Mouse (Mus musculus) kidney, embryonic 15.5 days (tissue): ENCODE measurements at regions not wholly inside any gene's neighbourhood (a gene's known extent, or its start where the extent isn't known, plus 50 kb on each side); places are given as distances from the start of the nearest gene placed in this dataset.

Source experiments
- ATAC-seq: fragments of 200-750 bp; cut with Nextera tagmentation; replicated peaks from 2 replicates; pipeline ENCODE4 v1.8.0; 2017; ENCODE audit warnings: moderate TSS enrichment; ENCODE audit not compliant: low FRiP score
- H3K27ac ChIP-seq: fragments of 300-500 bp; sonication (generic); 2 replicates; pipeline ENCODE4 v1.5.1; 2015; ENCODE audit warnings: mild to moderate bottlenecking, inconsistent platforms
- H3K27me3 ChIP-seq: fragments of 300-500 bp; sonication (generic); 2 replicates; pipeline ENCODE4 v1.6.1; 2015; ENCODE audit warnings: inconsistent platforms
- H3K36me3 ChIP-seq: fragments of 300-500 bp; sonication (generic); 2 replicates; pipeline ENCODE4 v1.6.1; 2015; ENCODE audit warnings: inconsistent platforms
- H3K4me1 ChIP-seq: fragments of 300-500 bp; sonication (generic); 2 replicates; pipeline ENCODE4 v1.6.1; 2015; ENCODE audit warnings: inconsistent platforms
- H3K4me2 ChIP-seq: fragments of 300-500 bp; sonication (generic); 2 replicates; pipeline ENCODE4 v1.6.1; 2015; ENCODE audit warnings: moderate library complexity, mild to moderate bottlenecking, inconsistent platforms
- H3K4me3 ChIP-seq: fragments of 300-500 bp; sonication (generic); replicated peaks from 2 replicates; pipeline ENCODE4 v1.5.1; 2015; ENCODE audit warnings: mild to moderate bottlenecking, inconsistent platforms
- H3K9ac ChIP-seq: fragments of 300-500 bp; sonication (generic); 2 replicates; pipeline ENCODE4 v1.6.1; 2015; ENCODE audit warnings: mild to moderate bottlenecking, inconsistent platforms
- H3K9me3 ChIP-seq: fragments of 300-500 bp; sonication (generic); replicated peaks from 2 replicates; pipeline ENCODE4 v1.6.1; 2016; ENCODE audit warnings: inconsistent platforms
- WGBS: fragments of 180-500 bp; shearing (Covaris S2); methylation state at CpG from one replicate; pipeline ENCODE4 v1.1.7; 2015; ENCODE audit warnings: mixed read lengths; 5-methylcytosine and 5-hydroxymethylcytosine counted together

DNA sequence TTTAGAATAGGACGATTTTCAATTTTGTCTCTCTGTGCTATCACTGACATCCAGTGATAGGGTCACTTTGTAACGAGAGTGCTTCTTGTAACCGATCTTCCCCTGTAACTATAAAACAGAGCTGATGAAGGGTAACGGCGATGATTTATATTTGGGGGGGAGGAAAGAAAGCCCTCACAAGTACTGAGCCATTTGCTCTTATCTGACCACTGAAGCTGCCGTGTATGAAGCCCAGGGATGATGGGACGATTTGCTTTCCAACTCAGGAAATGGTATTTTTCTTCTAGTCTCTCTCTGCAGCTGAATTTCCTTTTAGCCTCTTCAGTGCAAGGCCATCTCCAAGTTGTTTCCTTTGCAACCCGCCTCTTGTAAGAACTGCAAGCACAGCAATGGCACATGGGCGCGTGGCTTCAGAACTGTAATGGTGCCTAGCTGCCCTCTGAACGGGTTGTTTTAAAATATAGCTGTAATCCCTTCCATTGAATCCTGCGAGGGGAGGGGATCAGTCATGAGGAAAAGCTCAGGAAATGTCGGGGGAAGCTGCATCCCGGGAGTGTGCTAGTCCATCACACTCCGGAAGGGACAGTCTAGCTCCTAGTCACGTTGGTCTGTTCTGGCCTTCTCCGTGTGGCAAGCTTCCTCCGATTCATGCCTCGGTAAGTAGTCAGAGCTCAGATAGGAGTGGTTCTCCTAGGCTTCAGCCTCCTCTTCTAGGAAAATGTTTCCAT lies 194.1 kb downstream of the Gm13691 start:
- Histone ChIP-seq H3K27ac (peak overlapping the region; percentile 85), H3K9me3 (no peaks in the 10 kb centered on the region), H3K4me2 (peak overlapping the region; percentile 46), H3K36me3 (no peaks in the 10 kb centered on the region), H3K4me1 (peaks cover 15% of the 10 kb centered on the region), H3K4me3 (peak overlapping the region; percentile 13; the same call in 1 of the 2 replicates), H3K9ac (no peak overlapping the region), H3K27me3 (no peaks in the 10 kb centered on the region)
- peak; percentile 88 for ATAC-seq
- WGBS = 23% methylated on average over 19 of the region's 19 CpGs

GRCm38 (mm10) chr2:84185016-84185330 lies 194.6 kb downstream of the Gm13691 start:
- H3K9ac ChIP-seq = no peak overlapping the region

GRCm38 (mm10) chr2:84186126-84186701 lies 195.9 kb downstream of the Gm13691 start:
- Histone ChIP-seq H3K4me1 (peaks cover 15% of the 10 kb centered on the region), H3K9me3 (no peaks in the 10 kb centered on the region), H3K36me3 (no peaks in the 10 kb centered on the region), H3K4me3 (no peak overlapping the region), H3K9ac (no peak overlapping the region), H3K27ac (no peak overlapping the region), H3K27me3 (no peaks in the 10 kb centered on the region), H3K4me2 (no peak overlapping the region)
- WGBS = 44% methylated on average over 9 of the region's 9 CpGs
- peak; percentile 80 for ATAC-seq

More at GRCm38 (mm10) chr2:84185016-84185330, 194.6 kb downstream of the Gm13691 start:
- H3K9me3 ChIP-seq = no peaks in the 10 kb centered on the region
- no peak; the same call in 1 of the 2 replicates for ATAC-seq
- WGBS = 71% methylated on average over 7 of the region's 7 CpGs
- no peaks in the 10 kb centered on the region for H3K36me3 ChIP-seq
- H3K27me3 ChIP-seq = no peaks in the 10 kb centered on the region
- peak overlapping the region; percentile 46 for H3K4me2 ChIP-seq
- H3K4me3 ChIP-seq = 0 out of 2 replicates have a peak overlapping the region, but pooled peaks have one; percentile 13
- peaks cover 15% of the 10 kb centered on the region for H3K4me1 ChIP-seq
- H3K27ac ChIP-seq = peak overlapping the region; percentile 85

GRCm38 (mm10) chr2:84187456-84187855 lies 197.1 kb downstream of the Gm13691 start:
- Histone ChIP-seq H3K9me3 (no peaks in the 10 kb centered on the region), H3K9ac (no peak overlapping the region), H3K4me1 (peaks cover 15% of the 10 kb centered on the region), H3K4me2 (no peak overlapping the region), H3K27me3 (no peaks in the 10 kb centered on the region), H3K27ac (no peak overlapping the region), H3K36me3 (no peaks in the 10 kb centered on the region), H3K4me3 (no peak overlapping the region)
- WGBS = 94% methylated on average over 4 of the region's 4 CpGs
- no peak for ATAC-seq

GRCm38 (mm10) chr2:84189302-84189701 lies 198.9 kb downstream of the Gm13691 start:
- ATAC-seq = no peak
- 84% methylated on average over 3 of the region's 3 CpGs for WGBS
- no peaks in the 10 kb centered on the region for H3K9me3 ChIP-seq
- H3K36me3 ChIP-seq = no peaks in the 10 kb centered on the region
- H3K9ac ChIP-seq = no peak overlapping the region
- H3K27ac ChIP-seq = no peak overlapping the region
- no peaks in the 10 kb centered on the region for H3K27me3 ChIP-seq
- peaks cover 7% of the 10 kb centered on the region for H3K4me1 ChIP-seq
- H3K4me2 ChIP-seq = no peak overlapping the region
- H3K4me3 ChIP-seq = no peak overlapping the region

DNA sequence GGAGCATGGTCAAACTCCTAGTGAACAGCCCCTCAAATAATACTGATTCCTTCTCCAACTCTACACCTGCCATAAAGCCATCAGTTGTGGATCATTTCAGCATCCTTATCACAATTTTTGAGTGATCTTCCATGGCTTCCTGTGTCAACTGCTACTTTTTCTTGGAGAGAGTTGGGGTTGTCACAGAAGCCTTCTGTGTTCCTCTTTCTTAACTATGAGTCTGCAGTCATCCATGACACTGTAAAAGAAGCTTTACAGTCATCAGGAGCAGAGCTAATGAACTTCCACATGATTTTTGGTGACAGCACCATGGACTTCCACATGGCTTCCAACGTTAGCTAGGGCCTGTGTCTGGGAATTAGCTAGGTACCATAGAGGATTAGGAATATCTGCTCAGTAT lies 208.1 kb downstream of the Calcrl start:
- WGBS = 69% methylated on average over 1 of the region's 1 CpGs

GRCm38 (mm10) chr2:84222049-84222448 lies 203.2 kb downstream of the Calcrl start:
- H3K36me3 ChIP-seq = no peaks in the 10 kb centered on the region
- no peak overlapping the region for H3K27ac ChIP-seq
- H3K9ac ChIP-seq = no peak overlapping the region
- no peaks in the 10 kb centered on the region for H3K9me3 ChIP-seq
- no peak overlapping the region for H3K4me2 ChIP-seq
- no peaks in the 10 kb centered on the region for H3K27me3 ChIP-seq
- no peaks in the 10 kb centered on the region for H3K4me1 ChIP-seq
- no peak for ATAC-seq
- no peak overlapping the region for H3K4me3 ChIP-seq
- WGBS = 92% methylated on average over 1 of the region's 1 CpGs

More for the DNA sequence above, 208.1 kb downstream of the Calcrl start:
- ATAC-seq = no peak
- Histone ChIP-seq H3K4me3 (no peak overlapping the region), H3K27ac (no peak overlapping the region), H3K27me3 (no peaks in the 10 kb centered on the region), H3K4me1 (no peaks in the 10 kb centered on the region), H3K9ac (no peak overlapping the region), H3K9me3 (no peaks in the 10 kb centered on the region), H3K36me3 (no peaks in the 10 kb centered on the region), H3K4me2 (no peak overlapping the region)

DNA sequence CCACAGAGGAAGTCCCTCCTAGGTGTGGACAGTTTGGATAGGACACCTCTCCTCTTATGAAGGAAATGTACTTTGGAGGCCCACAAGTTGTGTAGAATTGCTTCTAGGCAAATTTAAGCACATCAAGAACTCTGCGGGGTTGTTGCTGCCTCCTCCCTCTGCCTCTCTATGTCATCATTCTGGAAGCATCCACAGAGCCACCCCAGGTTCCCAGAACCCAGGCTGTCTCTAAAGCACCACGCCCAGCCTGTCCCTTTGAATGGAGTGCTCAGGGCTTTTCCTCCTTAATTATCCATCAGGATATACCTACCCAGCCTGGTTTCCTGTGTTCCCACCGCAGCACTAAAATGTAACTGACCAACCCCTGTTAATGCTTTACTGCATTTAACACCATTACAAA lies 195.4 kb downstream of the Calcrl start:
- Histone ChIP-seq H3K9ac (no peak overlapping the region), H3K4me1 (no peaks in the 10 kb centered on the region; the same call in 1 of the 2 replicates), H3K27ac (no peak overlapping the region), H3K9me3 (no peaks in the 10 kb centered on the region), H3K36me3 (no peaks in the 10 kb centered on the region), H3K4me2 (no peak overlapping the region), H3K4me3 (no peak overlapping the region), H3K27me3 (no peaks in the 10 kb centered on the region)
- no peak for ATAC-seq
- 55% methylated on average over 3 of the region's 3 CpGs for WGBS

DNA sequence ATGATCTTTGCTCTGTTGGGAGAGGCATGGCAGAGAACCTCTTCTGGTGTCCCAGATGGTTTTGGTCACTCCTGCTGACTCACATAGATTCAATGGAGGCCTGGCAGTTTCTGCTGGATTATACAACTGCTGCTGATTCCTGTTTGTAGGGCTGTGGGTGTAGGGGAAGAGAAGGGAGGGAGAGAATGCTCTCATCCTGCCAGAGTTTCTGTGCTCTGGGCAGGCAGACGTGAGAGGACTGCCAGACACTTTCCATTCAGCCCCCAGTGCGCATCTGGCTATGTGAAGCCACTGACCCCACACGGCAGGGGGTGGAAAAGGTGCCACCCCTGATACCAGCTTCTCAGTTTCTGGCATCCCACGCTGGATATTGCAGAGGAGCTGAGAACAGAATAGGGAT lies 189.6 kb downstream of the Calcrl start:
- H3K4me1 ChIP-seq = no peaks in the 10 kb centered on the region
- H3K9me3 ChIP-seq = no peaks in the 10 kb centered on the region
- H3K9ac ChIP-seq = no peak overlapping the region
- H3K36me3 ChIP-seq = no peaks in the 10 kb centered on the region
- no peak overlapping the region for H3K4me3 ChIP-seq
- WGBS = 79% methylated on average over 4 of the region's 4 CpGs
- no peaks in the 10 kb centered on the region for H3K27me3 ChIP-seq
- ATAC-seq = no peak
- H3K27ac ChIP-seq = no peak overlapping the region
- no peak overlapping the region for H3K4me2 ChIP-seq

- no peak for ATAC-seq
- WGBS = 77% methylated on average over 4 of the region's 4 CpGs
- no peak overlapping the region for H3K4me2 ChIP-seq
- H3K36me3 ChIP-seq = no peaks in the 10 kb centered on the region
- no peak overlapping the region for H3K27ac ChIP-seq
- H3K9ac ChIP-seq = no peak overlapping the region
- no peaks in the 10 kb centered on the region for H3K27me3 ChIP-seq
- H3K4me3 ChIP-seq = no peak overlapping the region
- no peaks in the 10 kb centered on the region for H3K4me1 ChIP-seq
- no peaks in the 10 kb centered on the region for H3K9me3 ChIP-seq
These were observed 184.0 kb downstream of the Calcrl start for GRCm38 (mm10) chr2:84241244-84241643.

GRCm38 (mm10) chr2:84241986-84242385 lies 183.2 kb downstream of the Calcrl start:
- no peak overlapping the region for H3K9ac ChIP-seq
- H3K4me2 ChIP-seq = no peak overlapping the region
- no peaks in the 10 kb centered on the region for H3K27me3 ChIP-seq
- H3K36me3 ChIP-seq = no peaks in the 10 kb centered on the region
- no peaks in the 10 kb centered on the region for H3K9me3 ChIP-seq
- WGBS = 11% methylated on average over 1 of the region's 1 CpGs
- H3K27ac ChIP-seq = no peak overlapping the region
- H3K4me3 ChIP-seq = no peak overlapping the region
- ATAC-seq = no peak
- no peaks in the 10 kb centered on the region for H3K4me1 ChIP-seq

DNA sequence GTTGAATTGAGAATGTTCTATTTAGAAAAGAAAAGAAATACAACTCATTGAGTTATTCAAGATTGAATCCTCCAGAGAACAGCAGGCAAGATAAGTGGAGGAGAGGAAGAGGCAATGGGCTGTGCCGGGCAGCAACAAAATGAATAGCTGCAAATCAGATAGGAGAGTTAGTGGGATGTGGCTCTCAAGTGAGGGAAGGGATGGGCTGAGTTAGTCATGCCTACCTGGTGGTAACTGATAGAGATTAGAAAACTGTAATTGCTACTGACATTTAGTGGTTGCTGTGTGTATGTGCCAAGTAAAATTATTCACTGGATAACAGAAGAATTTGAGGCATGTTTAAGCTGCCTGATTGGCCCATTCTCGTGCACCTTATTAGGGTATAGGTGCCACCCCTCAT lies 179.3 kb downstream of the Calcrl start:
- no peak overlapping the region for H3K4me2 ChIP-seq
- no peaks in the 10 kb centered on the region for H3K36me3 ChIP-seq
- no peaks in the 10 kb centered on the region for H3K9me3 ChIP-seq
- H3K27ac ChIP-seq = no peak overlapping the region
- H3K27me3 ChIP-seq = no peaks in the 10 kb centered on the region
- H3K4me1 ChIP-seq = no peaks in the 10 kb centered on the region
- H3K9ac ChIP-seq = no peak overlapping the region
- ATAC-seq = no peak
- 64% methylated on average over 2 of the region's 2 CpGs for WGBS
- H3K4me3 ChIP-seq = no peak overlapping the region

DNA sequence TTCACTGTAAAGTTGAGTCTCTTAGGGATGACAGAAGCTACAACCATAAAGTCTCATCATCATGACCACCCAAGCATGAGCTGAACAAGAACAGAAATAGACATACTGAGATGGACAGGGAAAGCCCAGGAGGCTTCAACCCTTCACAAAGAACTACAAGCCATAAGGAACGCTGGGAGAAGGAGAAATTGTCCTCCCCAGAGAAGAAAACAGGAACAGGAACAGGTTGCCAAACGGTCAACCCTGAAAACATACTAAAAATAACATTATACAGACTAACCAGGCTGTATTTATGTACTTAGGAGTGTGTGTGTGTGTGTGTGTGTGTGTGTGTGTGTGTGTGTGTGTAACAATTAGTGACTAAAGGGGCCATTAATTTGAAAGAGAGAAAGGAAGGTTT lies 178.6 kb downstream of the Calcrl start:
- 44% methylated on average over 2 of the region's 2 CpGs for WGBS
- H3K9me3 ChIP-seq = no peaks in the 10 kb centered on the region
- no peaks in the 10 kb centered on the region for H3K36me3 ChIP-seq
- H3K4me2 ChIP-seq = no peak overlapping the region
- no peak overlapping the region for H3K4me3 ChIP-seq
- no peak overlapping the region for H3K9ac ChIP-seq
- no peak for ATAC-seq
- H3K27ac ChIP-seq = no peak overlapping the region
- H3K4me1 ChIP-seq = no peaks in the 10 kb centered on the region
- H3K27me3 ChIP-seq = no peaks in the 10 kb centered on the region
